Mouse (Mus musculus): ENCODE results near the gene Hcn4. TPM values are rescaled to one million over a fixed set of nuclear protein-coding genes. Genes with fewer than 3 reads are reported as not detected.

Hcn4 gene
- polyA plus RNA-seq, 1 experiment = 0.10 TPM

GRCm38 (mm10) chr9:58849576-58850315 lies 26.5 kb downstream of the Hcn4 start:
- DNase-seq (ENCODE audit: low spot score) = no peak

DNA sequence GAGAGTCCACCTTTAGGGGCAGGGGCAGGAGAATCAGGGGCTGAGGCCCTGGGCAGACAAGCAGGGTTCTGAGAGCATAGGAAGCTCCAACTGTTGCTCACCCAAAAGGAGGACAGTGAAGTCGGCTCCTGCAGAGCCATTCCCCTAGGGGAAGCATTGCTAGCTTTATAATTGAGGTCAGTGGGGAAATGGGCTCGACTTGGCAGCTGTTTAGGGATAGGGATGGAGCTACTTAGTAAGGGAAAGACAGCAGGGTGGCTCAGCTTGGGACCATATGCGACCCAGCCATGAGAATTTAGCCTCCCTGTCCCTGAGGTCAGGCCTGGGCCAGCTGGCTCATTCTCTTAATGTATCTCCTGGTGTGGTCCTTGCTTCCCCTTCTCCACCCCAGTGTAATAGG lies 31.7 kb downstream of the Hcn4 start:
- no peak for DNase-seq (ENCODE audit: low spot score)

DNA sequence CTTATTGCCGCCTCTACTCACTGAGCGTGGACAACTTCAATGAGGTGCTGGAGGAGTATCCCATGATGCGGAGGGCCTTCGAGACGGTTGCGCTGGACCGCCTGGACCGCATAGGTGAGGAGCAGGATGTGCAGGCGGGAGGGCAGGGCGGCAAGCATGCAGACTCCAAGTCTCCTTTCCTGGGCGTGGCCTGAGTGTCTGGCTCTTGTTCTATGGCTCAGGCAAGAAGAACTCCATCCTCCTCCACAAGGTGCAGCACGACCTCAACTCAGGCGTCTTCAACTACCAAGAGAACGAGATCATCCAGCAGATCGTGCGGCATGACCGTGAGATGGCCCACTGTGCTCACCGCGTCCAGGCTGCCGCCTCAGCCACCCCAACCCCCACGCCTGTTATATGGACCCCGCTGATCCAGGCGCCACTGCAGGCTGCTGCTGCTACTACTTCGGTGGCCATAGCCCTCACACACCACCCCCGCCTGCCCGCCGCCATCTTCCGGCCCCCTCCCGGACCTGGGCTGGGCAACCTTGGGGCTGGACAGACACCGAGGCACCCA lies 35.9 kb downstream of the Hcn4 start:
- no peak for DNase-seq (ENCODE audit: low spot score)

DNA sequence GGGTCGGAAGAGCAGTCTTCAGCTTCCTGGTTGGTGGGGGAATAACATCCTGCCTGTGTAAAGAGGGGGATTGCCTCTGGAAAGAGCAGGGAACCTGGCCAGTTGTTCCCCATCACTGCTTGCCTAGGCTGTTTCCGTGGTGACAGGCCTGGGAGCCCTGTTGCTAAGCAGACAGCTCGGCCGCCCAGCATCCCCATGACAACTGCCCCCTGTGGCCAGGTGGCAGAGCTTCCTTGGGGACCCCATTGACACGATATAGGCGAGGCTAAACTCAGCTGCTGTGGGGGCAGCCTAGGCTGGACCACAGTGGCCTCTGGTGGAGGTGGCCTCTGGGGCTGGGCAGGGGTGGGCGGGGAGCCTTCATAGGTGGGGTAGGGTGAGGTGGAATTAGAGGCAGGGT lies 40.6 kb downstream of the Hcn4 start:
- no peak for DNase-seq (ENCODE audit: low spot score)

GRCm38 (mm10) chr9:58871141-58871540 lies 47.9 kb downstream of the Hcn4 start:
- no peak for DNase-seq (ENCODE audit: low spot score)

DNA sequence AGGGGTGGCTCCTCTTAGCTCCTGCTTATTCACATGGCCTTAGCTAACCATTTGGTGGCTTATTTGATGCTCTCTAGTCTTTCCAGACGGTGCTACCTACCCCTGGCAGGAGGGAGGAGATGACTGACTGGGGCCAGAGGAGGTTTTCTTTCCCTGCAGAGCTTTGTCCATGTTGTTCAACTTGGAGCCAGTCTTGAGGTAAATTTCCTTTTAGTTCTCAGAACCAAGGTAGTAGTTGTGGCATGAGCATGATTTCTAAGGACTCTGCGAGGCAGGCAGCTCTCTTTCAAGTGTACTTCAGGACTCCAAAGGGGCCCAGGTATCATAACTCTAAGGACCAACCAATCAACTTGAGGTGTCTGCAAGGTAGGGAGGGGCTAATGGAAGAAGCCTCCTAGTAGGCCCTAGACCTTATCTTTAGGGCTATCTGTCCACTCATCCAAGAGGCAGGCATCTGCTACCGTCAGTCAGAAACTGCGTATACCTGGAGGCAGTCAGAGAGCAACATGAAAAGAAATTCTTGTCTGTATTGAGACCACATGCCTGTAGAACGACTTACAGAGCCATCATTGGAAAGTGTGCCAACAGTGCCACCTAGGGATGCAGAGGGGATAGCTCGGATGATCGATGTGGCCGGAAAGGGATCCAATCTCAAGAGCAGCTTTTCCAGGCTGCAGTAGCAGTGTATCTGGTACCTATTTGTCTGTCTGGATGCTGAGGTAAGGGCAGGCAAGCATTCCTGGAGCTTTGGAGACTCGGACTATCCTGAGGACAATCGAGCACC lies 50.5 kb downstream of the Hcn4 start:
- DNase-seq (ENCODE audit: low spot score) = no peak

- no peak for DNase-seq (ENCODE audit: low spot score)
These were observed 51.1 kb downstream of the Hcn4 start for GRCm38 (mm10) chr9:58874354-58874753.

- DNase-seq (ENCODE audit: low spot score) = no peak
These were observed 52.2 kb downstream of the Hcn4 start for GRCm38 (mm10) chr9:58875439-58875838.

DNA sequence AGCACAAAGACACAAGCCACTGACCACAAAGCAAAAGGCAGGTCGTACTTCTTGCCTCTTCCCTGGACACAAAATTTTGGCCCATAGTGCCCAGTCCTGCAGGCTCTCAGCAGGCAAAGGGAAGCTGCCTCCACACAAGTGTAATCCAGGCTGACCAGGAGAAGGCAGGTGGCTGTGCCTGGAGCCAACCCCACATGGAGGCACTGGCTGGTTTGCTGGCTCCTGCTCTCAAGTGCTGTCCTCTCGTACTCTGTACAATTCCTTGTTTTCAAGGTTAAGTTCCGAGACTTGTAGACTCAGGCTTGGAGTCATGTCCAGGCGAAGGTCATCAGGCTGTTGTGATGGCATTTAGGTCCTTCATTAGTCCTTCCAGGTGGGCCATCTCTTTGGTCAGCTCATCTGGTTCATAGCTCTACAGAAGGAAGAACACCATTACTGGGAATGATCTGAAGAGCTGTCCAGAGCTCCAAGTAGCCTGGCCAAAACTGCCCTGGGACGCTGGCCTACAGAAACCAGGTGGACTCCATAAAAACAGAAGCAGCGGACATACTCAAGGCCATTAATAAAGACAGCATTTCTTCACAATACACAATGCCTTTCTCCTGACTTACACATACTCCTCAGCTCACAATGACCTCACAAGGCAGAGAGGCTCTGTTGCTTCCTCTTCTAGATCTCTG lies 53.9 kb downstream of the Hcn4 start:
- no peak for DNase-seq (ENCODE audit: low spot score)

DNA sequence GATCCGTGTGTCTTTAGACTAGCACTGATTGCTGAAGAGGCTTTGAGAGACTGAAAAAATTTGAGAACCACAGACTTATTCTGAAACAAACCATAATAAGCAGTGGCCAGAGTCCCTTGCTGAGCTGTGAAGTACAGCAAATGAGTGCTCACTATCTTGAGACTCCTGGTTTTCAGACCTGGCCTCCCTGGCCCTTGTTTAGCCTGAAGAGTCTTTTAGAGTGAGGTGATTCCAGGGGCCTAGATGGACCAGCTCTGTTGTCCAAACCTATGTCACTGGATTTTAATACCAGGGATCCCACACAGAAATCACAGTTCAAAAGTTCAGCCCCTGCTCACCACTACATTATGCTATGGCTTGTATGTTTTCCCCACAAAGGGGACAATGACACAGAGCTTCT lies 56.6 kb downstream of the Hcn4 start:
- no peak for DNase-seq (ENCODE audit: low spot score)

- DNase-seq (ENCODE audit: low spot score) = no peak
These were observed 59.5 kb downstream of the Hcn4 start for GRCm38 (mm10) chr9:58882686-58883085.

- no peak for DNase-seq (ENCODE audit: low spot score)
These were observed 66.7 kb downstream of the Hcn4 start for GRCm38 (mm10) chr9:58889782-58890448.

DNA sequence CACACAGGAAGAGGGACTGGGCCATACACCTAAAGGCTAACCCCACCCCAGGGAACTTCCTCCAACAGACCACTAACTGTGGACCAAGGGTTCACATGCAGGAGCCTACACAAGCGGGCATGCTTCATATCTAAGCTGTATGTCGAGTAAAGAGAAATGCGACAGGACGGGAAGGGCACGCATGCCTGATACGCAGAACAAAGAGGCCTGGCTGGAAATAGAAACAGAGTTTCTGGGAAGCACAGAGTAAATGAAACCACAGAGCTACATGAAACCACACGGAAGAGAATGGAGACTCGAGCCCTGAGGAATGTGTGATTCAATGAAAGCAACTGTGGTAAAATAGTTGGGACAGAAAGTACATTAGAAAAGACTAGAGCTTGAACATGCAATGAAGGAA lies 67.7 kb downstream of the Hcn4 start:
- no peak for DNase-seq (ENCODE audit: low spot score)

GRCm38 (mm10) chr9:58891840-58892640 lies 68.8 kb downstream of the Hcn4 start:
- no peak for DNase-seq (ENCODE audit: low spot score)

- no peak for DNase-seq (ENCODE audit: low spot score)
These were observed 76.4 kb downstream of the Hcn4 start for GRCm38 (mm10) chr9:58899602-58900001.

GRCm38 (mm10) chr9:58902869-58903585 lies 79.8 kb downstream of the Hcn4 start:
- DNase-seq (ENCODE audit: low spot score) = no peak

Data from urinary bladder, adult 2 months (tissue).